Mouse (Mus musculus) right cerebral cortex, postnatal 36 days (tissue): ENCODE data around the gene Sardh.

Experiments used
- DNase-seq, 2 experiments: peaks; one replicate each; pipeline ENCODE4 v3.0.0; 2022; ENCODE audit warnings: low spot score in 2 of 2, mixed read lengths in 1 of 2

Gene Sardh

DNA sequence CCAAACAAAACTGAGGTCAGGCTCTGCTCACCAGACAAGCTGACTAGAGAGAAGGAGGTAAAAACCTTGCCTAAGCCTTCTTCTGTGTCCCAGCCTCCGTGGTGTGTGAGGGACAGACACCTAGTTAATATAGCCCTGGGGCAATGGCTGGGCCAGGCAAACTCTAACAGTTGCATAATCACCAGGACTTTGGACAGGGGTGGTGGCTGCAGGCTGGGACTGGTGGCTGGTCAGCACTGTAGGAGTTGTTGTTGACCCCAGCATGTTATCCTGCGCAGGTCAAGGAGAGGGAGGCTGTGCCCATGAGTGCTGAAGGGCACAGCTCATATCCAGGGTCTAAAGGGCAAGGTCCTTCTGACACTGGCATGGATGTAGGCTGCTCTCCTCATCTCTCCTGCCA lies at the start of gene Sardh:
Gene Sardh, minus strand, starts transcription at position 127 of the 400 bp plus-strand sequence.
- no peak for DNase-seq

DNA sequence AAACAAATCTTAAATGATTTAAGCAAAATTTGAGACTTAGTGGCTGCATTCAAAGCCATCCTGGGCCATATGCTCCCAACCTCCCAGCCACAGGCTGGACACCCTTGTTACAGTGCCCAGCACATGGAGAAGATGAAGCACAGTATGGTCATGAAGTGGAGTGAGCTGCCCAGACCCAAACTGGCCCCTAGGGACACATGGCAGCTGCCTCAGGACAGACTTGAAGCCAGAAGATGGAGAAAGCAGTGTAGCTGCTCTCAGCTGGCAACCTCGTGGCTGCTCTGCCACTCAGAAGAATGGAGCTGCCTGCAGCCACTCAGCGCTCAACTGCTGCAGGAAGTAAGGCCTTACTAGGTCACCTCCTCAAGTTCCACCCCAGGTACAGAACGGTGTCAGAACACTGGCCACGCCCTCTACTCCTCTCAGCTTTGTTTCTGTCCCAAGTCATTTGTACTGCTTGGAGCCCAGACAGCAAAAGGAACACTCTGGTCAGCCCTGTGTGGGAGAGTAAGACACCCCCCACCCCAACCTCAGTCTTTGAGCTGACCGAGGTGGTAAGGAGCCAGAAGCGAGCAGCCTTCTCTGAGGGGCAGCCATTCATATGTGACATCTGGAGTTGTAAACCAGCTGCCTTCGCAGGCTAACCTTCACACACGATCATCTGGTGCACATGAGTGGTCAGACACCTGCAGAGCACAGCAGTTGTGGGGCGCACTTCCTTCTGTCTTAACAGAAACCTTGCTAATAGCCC lies 48.7 kb upstream of the Sardh start:
- no peak for DNase-seq

DNA sequence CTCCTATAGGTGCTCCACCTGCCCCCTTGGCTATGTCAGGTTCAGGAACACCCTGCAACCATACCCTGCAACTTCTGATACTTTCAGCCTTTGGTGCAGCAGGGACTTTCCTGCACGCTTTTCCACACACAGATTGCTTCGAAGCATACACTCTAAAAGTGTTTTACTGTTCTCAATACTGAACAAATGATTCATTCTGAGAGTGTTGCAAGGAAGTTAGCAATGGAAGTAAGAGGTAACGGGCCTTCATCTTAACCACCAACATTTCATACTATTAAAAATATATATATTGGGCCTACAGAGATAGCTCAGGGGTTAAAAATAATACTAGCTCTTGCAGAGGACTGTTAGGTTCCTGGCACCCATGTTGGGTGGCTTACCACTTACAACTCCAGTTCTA lies 46.6 kb upstream of the Sardh start:
- DNase-seq = no peak

DNA sequence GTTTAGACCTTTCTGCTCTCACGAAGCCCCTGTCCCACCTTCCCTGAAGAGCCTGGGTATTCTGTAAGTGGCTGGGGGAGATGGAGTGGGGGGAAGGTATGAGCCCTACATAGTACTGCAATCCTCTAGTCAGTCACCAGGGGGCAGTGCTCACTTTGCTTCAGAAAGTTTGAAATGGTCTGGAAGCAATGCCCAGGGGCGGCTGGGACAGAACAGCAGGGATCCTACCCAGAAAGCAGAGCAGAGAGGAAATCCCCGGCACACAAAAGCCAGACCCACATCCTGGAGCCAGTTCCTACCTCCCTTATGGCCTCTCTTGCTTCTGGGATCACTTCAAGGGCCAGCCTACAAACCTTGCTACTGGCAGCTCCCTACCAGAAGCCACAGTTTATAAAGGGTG lies 40.9 kb upstream of the Sardh start:
- peak; percentile 64 to 67 for DNase-seq

DNA sequence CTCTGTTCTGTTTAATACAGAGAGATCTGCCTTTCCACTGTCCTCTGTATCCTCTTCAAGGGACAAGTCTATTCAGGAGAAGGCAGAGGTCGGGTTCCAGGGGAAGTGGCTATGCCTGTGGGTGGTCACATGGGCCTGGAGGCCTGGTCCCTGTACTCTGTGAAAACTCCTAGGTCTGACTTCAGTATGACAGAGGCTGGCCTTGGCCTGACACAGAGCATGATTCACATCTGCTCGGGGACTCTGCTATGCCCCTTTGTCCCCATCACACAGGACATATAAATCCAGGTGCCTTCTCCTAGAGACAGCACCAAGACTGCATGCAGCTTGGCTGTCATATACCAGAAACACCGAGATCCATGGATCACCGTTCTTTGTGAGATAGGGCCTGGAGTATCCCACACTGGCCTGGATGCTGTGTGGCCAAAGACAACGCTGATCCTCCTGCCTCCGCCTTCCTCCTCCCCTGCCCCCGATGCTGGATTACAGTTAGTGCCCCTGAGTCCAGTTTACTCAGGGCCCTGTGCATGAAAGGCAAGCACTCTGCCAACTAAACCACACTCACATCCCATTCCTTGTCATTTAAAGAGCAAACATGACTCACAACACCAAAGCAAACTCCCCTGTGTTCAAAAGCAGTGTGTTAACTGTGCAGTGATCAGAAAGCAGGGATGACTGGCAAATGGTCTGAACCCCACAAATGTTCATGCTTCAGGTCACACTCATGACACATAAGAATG lies 39.0 kb upstream of the Sardh start:
- DNase-seq = no peak

DNA sequence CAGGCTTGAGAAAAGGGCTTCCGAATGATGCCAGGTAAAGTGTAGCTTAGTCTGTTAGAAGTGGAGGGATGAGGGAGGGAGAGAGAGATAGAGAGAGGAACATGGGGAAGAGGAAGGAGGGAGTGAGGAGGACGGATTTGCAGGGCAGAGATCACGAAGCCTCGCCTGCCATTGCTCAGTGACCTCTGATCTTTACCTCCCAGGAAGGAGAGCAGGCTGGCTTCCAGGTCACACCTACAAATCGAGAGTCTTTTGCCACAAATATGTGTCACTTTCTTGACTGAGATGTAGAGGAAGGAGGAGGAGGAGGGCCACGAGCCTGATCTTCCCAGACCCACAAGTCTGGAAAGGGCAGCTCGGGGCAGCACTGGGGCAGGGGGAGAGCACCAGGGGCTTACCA lies 36.3 kb upstream of the Sardh start:
- DNase-seq = no peak

DNA sequence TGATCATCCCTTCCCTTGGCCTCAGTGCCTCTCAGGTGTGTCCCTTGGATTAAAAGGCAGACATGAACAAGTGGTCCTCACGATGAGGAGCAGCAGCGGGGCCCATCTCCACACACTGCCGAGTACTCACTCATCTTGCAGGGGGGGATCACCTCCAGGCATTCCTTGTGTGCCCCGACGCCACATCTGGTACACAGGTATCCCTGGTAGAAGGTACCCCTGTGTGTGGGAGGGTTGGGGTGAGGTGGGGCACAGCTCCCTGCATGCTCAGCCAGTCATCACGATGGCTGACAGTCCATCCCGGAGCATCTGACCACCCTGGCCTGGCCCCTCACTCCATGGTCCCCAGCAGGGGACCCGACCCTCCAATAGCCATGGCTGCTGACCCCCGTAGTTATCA lies 33.6 kb upstream of the Sardh start:
- DNase-seq = no peak

DNA sequence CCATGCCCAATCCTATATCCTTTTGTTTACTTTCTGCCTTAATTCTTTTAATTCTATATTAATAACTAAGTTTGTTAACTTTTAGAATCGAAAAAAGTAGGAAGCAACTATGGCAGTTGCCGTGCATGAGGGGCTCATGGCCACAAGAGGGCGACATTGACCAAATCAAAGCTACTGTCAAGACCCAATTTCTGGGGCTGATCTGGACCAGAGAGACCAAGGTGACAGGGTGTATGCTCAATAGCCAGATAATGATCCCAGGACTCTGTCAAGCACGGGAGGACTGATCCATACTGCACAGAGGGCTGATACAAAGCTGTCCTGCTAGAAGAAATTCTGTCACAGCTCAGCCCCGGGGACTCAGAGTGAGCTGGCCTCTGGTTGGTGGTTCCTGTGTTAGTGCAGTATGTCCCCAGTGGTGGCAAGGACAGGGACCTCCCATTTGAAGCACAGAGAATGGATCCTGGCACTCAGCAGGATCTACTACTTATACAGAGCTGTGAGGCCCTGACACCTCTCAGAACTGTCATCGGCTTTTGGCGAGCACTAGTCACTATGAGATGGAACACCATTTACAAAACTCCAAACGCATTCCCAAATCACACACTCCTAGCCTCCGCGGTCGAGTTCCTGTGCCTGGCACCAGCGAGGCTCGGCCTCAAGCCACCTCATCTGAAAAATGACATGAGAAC lies 32.9 kb upstream of the Sardh start:
- peak; percentile 34 to 36 for DNase-seq

DNA sequence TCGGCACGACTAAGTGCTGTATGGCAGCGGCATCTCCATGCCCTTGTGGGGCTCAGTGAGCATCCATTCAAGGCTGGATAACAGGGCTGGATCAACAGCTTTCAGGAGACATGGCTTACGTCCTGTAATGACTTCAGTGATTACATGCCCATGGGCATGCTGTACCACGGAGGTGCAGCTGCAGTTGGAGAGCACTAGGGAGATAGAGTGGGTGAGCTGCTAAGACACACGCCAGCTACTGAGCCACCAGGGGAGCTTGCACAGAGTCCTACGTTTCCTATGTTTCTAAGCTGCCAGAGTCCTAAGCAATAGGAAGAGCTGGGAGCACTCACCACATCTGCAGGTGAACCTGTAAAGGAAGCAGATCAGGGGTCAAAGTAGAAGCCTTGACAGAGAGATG lies 30.7 kb upstream of the Sardh start:
- no peak for DNase-seq

DNA sequence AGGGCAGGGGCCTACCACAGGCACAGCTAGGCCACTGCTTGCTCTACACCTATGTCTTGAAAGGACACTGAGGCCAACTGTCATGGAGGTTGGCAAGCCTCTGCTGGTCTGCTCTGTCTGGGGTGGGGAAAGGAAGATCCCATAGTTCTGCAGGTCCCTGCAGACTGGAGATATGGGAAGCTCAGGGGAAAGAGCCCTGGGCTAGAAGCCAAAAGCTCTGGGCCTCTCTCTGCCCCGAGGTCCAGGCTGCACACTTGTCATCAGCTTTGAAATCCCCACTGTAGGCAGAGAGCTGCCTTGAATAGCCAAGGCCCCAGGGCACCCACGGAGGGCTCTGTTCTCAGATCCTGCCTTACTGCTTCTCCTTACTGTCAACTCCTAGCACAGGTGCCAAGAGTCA lies 20.2 kb upstream of the Sardh start:
- no peak for DNase-seq

DNA sequence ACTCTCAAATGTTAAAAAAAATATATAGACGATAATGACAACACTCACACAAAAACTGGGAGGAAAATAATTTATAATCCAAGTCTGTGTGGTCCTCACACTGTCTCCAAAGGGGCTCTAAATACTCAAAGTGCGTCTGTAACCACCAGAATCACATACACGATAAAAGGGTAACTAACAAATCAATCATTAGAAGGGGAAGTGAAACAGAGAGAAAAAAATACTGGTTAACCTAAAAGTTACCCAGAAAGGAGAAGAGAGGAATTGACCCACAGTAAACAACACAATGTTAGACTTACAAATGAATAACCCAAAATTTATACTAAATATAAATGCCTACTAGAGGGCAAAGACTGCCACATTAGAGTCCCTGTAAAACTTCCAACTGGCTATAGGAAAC lies 17.7 kb upstream of the Sardh start:
- DNase-seq = no peak

DNA sequence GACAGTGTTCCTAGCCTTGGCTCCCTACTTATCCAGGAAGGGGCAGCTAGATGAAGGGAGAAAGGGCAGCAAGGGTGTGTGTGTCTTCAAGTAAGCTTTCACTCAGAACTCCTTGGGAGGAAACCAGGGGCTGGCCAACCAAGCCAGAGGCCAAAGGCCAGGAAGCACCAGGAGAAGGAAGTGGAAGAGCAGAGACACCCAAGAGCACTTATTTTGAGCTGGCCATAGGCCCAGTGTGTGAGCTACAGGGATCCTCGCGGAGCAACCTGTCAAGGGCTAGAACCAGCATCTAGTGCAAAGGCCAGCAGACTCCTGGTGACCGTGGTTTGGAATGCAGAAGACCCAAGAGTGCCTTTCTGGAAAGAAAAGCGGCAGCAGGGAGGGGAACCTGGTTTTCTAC lies 14.8 kb upstream of the Sardh start:
- no peak for DNase-seq

DNA sequence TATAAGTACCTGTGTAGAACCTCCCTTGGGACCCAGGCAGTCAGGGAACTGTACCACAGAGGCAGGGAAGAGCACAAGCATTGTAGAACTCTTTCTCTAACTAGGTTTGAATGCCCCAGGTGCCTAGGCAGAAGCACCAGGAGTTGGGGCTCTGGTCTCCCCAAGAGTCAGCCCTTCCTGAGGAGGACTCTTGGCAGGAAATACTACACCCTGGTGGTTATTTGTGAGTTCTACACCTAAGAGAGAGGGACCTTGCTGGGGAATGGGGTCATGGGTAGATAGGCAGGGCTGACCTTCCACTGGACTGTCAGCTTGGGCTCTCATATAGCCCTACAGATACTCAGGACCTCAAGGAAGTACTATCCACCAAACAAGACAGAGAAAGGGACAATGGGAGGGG lies 3.3 kb upstream of the Sardh start:
- DNase-seq = no peak

DNA sequence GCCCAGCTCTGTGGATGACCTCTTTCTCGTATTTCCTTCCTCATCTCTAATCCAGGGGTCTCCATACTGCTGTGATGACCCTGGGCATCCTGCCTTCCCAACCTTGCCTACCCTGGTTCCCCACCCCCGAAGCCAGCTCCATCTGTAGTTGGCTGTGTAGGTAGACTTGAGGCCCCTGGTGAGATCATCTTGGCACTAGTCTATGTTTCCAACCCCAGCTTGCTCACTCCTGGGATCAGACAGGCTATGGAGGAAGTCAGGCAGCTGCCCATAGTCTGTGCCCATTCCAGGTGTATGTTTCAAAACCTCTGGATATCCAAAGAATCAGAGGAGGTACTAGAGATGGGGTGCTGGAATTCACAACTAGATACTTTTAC lies 662 bp downstream of the Sardh start:
- DNase-seq = no peak

DNA sequence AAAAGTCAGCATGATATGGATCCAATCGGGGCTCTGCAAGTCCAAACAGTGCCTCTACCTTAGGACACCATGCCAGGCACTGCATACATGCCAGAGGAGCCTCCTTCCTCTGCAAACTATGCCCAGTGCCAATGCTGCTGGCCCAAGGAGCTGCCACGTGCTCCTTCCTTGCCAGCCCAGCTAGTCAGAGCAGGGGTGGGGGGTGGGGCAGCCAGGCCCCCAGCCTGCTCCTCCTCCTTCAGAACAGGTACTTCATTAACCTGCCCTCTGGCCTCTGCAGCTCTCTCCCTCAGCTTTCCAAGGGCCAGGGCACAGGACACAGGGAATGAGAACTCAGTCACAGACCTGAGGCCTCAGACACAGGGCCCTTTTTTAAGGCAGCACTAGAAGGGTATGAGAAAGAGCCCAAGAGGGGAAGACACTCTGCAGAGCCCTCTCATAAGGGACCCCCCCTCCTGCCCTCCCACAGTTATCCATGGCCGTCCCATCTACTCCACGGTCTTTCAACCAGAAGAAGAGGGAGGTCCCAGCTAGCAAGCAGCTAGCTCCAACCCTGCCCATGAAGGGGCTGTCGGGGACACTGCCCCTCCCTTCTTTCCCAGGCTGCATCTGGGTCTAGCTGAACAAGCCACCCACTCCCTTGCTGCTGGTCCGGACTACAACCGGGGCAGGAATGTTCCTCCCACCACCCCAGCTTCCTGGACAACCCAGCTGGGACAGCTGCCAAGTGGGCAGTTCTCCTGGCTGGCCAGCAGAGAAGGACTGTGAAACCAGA lies 1.2 kb downstream of the Sardh start:
- DNase-seq = peak; percentile 54 to 56

DNA sequence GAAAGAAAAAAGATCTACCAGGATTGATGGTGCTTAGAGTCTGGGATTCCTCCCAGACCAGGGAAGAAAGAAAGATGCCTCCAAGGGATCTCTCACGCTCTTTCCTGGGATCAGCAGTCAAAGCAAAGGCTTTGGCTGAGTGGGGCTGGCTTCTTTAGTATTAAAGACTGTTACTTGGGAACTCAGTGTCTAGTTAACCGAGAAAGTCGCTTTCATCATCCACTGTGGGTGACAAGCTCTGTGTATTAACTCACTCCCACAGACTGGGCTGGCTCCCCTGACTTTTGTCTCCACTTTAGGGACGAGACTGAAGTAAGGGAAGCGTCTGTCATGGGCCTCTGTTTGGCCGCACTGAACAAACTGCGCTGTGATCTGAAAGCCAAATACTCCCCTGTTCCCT lies 2.2 kb downstream of the Sardh start:
- no peak for DNase-seq

DNA sequence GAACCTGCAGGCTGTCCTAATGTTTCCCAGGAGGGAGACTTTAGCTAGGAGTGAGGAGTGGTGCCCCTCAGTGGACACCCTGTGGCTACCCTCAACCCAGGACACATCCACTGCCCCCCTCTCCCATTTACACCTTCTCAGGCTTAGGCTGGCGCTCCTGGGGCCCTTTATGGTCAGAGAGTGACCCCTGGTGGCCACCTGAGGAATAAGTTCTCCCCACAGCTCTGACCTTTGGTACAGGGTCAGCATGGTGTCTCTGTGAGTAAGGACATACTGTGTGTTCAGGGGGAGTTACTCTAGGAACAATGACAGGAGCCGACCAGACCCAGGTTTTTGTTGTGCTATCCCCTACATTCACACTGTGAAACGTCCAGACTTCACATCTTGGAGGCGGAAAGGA lies 10.8 kb downstream of the Sardh start:
- no peak for DNase-seq

DNA sequence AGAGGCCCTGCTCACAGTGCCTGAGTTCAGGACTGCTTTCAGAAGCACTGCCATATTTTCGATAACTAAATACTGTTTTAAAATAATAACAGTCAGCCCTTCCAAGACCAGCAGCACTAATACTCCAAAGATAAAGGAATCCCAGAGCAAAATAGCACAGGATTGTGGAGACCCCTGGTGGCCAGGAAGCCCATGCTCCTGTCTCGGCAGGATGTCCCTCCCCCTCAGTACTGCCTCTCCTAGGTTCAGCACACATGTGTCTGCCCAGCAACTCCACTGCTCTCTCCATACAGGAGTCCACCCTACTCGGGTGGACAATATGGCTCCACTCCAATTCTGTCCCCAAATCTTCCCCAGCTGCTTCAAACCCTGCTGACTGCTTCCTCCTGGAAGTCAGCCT lies 12.4 kb downstream of the Sardh start:
- DNase-seq = peak in 1 of 2 experiments; percentile 59

DNA sequence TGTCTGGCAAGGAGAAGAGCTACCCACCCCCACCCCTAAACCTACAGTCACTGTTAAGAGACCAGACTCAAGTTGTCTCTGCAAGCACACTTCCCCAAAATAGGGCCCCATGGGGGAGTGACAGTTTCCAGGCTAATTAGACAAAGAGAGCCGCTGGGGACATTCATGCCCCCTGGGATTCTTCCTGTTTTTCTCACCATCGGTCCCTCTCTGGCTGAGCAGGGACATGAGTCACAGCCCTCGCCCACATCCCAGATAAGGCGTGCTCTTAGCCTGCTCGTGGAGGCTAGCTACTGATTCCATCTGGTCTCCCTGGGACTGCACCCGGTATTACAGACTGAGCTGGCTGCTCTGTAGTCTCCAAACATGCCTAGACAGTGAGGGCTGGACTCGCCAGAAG lies 15.8 kb downstream of the Sardh start:
- DNase-seq = peak; percentile 72 to 74

DNA sequence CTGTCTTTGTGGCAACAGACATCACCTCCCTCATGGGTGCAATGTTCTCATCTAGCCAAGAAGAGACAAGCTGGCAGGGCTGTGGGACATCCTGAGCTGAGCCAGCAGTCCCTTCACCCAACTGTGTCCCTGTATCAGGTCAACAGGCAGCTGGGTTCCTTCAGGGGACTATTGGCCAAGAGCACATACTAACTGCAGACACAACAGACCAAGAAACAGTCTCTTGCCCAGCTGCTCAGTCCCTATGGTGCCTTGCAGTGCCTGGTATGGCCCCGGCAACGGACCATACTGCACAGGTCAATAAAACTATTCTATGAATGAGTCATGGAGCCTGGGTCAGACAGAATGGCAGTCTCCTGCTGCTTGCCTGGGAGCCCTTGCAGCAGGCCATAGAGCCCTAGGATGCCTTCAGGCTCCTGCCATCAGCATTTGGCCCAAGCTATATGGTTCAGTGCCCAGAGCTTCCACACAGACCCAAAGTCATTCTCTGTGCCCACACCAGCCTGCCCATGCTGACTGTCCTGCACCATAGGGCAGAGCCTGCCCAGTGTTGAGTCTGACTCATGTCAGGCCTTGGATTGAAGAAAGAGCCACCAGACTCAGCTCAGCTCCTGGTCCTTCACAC lies 18.5 kb downstream of the Sardh start:
- no peak for DNase-seq

DNA sequence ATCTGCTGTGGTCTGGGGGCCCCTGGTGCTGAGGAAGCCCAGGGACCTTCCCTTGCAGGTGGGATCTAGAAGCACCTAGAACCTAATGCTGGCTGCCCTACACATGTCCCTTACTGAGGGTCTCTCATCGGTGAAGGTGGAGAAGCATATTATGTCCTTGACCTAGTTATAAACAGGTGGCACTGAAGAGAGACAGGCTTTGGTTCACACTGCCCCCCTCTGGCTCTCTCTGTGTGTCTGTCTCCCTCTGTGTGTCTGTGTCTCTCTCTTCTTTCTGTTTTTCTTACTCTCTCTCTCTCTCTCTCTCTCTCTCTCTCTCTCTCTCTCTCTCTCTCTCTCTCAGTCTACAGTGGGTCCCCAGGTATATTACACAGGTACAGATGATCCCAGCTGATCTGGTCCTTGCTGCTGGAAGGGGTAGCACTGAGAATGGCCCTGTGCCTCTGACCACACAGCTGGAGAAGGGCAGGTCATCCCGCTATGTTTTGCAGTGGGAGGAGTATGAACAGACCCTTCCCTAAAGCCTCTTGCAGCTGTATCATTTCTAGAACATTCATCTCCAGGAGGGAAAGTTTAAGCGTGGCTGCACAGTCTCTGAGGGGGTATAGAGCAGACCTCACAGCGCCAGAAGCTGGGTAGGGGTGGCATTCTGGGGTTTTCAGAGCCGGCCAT lies 19.2 kb downstream of the Sardh start:
- no peak for DNase-seq
